Mouse (Mus musculus) testis, adult 2 months (tissue): Measurements from ENCODE around the gene Gnai1.

Experiments
- CTCF ChIP-seq: fragments of 200-500 bp; IDR thresholded peaks from 2 replicates; pipeline ENCODE4 v1.5.1; 2012; ENCODE audit warnings: low read depth, mild to moderate bottlenecking, inconsistent platforms, low read length, moderate library complexity; ENCODE audit not compliant: control insufficient read depth, insufficient read depth, insufficient replicate concordance
- POLR2A ChIP-seq: fragments of 200-500 bp; IDR thresholded peaks from 2 replicates; pipeline ENCODE4 v1.6.1; 2012; ENCODE audit warnings: low read depth, mild to moderate bottlenecking, inconsistent platforms, low read length, moderate library complexity; ENCODE audit not compliant: control insufficient read depth

DNA sequence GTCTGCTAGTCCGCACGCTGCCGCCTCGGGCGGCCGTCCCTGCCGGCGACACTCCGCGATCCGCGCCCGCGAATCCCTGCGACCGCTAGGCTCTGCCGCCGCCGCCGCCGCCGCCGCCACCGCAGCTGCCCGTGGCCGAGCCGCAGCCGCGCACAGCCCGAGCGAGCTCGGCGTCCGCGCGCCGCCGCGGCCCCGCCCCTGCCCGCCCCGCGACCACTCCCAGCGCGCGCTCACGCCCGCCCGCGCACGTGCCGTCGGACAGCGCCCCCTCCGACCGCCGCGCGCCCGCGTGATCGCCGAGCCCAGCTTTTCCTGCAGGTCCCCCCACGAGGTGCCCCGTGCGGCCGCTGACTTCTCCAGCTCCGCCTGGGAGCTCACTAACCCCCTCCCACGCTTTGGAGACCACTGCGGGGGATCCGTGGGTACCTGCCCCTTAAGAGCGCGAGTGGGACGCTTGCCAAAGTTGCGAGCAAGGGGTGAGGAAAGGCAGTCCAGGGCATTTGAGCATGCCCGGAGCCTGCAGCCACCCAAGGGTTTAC lies at the start of gene Gnai1:
- TF ChIP-seq POLR2A (no peak), CTCF (no peak)
